Mouse (Mus musculus): Measurements from ENCODE around the gene Pcsk5.

The Pcsk5 gene

GRCm38 (mm10) chr19:17837471-17837859 is at the start of gene Pcsk5:
Gene Pcsk5, minus strand, starts transcription at chr19:17837632.
- DNase-seq = peak in 1 of 2 experiments; percentile 9

DNA sequence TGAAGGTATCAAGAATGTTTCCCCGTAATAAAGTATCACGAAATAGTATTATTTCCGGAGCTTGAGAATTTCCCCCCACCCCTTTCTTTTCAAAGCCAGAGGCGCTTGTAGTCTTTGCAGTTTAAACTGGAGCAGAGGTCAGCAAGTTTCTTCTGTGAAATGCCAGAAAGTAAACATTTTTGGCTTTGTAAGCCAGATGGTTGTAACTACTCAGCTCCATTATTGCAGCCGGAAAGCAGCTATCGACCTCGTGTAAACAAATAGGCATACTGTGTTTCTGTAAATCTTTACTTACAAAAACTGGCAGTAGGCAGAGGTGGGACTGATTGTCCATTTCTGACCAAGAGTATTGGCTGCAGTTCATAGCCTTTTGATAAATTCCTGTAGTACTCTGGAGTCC is 38.4 kb upstream of the Pcsk5 start:
- DNase-seq = no peak

- no peak for DNase-seq
Observed at GRCm38 (mm10) chr19:17874388-17874787, 37.0 kb upstream of the Pcsk5 start.

GRCm38 (mm10) chr19:17873755-17874154 is 36.3 kb upstream of the Pcsk5 start:
- DNase-seq = no peak

DNA sequence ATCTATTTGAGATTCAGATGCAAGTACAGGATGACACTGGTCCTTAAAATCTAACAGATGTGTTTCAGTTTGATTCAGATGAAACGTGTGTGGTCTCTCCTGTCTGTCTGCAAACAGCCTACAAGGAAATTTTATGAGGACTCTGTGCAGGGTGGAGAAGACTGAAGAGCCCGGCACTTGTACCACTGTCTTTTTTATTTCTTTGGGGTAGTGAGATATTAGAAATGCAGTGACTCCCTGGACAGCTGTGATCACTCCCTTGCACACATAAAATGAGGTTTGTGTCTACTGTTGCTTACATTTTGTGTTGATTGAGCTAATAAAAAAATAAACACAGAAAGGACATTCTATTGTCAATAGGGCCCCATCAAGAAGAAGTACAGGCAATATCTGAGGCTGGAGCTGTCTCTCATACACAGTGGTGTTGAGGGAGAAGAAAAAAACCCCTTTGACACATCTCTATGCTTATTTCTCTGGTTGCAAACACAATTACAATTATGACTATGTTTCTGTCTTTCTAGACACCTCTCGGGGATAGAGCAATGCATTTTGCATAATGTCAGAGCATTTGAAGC is 29.0 kb upstream of the Pcsk5 start:
- DNase-seq = no peak

GRCm38 (mm10) chr19:17860351-17861014 is 23.1 kb upstream of the Pcsk5 start:
- DNase-seq = no peak

DNA sequence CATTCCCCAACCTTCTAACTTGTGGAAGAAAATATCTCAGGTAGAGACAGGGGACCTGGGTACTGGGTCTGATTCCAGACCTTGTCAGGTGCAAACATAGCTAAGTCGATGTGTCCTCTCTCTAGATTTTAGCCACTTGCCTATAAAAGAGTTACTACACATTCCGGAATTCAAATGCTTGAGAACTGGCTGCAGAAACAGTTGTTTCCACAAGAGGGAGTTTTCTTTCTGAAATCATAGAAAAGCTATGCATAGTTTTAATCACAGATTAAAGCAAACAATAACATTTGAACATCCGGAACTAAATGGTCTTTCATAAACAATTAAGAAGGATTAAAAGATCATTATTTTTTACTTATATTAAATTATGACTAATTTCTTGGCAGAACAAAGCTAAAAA is 19.3 kb upstream of the Pcsk5 start:
- DNase-seq = no peak

DNA sequence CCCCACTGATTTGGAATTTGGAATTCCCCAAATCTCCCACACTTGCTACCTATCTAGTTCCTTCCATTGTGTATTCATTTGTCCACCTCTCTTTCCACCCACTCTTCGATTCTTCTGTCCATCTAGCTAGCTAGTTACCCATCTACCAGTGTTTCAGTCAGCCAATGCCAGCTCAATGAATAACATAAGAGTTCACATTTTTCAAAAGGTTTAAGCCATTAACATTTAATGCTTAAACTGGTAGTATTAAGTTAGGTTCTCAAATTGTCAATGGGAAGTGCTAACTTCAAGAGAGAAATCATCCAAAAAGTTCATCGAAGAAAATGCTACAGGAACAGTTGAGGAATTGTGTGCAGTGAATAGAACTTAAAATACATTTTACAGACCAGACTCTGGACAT is 11.0 kb upstream of the Pcsk5 start:
- no peak for DNase-seq

GRCm38 (mm10) chr19:17845967-17846366 is 8.5 kb upstream of the Pcsk5 start:
- no peak for DNase-seq

- no peak for DNase-seq
Observed at GRCm38 (mm10) chr19:17841586-17841985, 4.2 kb upstream of the Pcsk5 start.

DNA sequence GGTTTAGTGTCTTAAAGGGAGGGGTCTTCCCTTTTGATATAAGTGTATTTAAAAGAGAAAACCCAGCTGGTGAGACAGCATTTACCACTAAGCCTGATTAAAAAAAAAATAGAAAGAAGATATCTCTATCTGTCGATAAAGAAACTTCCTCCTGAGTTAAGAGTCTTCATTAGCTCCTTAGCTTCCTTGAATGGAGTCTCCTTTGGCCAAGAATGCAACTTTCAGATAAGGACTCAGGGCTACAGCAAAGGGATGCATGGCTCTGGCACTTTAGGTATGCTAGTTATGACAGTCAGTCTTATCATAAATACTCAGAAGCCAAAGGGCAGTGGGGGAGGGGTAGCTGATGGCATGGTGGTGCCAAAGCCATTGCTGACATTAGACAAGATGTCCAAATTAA is 2.4 kb upstream of the Pcsk5 start:
- no peak for DNase-seq

DNA sequence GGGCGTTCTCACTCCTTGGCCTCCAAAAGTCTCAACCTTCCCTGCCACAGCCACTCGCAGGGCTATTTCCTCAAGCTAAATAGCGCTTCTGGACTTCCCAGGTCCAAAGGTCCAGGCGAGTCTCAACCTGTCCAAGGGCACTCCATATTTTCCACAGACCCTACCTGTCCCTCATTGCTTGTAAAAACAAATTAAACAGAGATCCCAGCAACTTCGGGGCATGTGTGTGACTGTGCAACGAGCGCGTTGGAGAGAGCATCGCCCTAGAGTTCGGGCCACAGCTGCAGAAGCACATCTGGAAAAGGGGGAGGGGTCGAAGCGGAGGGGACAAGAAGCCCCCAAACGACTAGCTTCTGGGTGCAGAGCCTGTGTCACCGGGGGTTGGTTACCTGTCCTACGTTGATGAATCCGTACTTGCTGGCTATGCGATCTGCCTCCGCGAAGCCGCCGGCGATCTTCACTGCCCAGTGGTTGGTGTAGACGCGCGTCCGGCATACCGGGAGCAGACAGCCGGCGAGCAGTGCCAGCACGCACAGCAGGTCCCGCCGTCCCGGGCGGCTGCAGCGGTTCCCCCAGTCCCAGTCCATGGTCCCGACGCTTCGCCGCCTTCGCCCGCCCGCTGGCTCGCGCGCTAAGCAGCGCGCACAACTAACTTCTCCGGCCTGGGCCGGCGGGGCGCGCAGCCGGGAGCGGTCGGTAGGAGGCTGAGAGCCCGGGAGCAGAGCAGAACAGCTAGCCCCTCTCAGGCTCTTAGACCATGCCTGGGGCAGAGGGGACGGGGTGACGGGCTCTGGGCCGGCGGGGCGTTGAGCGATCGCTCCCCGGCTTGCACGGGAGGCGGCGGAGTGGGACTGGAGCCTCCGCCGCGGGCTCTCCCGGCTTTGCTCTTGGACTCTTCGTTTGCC is 614 bp downstream of the Pcsk5 start:
- DNase-seq = no peak

GRCm38 (mm10) chr19:17835681-17836565 is 1.5 kb downstream of the Pcsk5 start:
- DNase-seq = no peak

- no peak for DNase-seq
Observed at GRCm38 (mm10) chr19:17834894-17835293, 2.5 kb downstream of the Pcsk5 start.

- DNase-seq = no peak
Observed at GRCm38 (mm10) chr19:17831376-17831775, 6.1 kb downstream of the Pcsk5 start.

DNA sequence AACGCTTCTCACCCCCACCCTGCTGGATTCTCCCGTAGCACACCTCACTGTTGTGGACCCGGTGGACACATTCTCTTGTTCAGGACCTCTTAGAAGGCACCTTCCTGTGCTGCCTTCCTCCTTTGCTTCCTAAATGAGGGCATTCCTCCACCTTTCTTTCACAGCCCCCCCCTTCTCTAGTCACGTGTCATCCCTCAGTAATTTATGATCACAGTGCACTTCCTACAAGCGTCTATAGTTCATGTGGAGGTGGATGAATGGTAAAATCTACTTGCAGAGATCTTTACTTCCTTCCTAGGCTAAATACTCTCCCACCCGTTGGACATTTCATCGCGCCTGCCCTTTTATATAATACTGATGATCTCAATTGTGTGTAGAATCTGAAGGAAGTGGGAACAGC is 9.0 kb downstream of the Pcsk5 start:
- DNase-seq = no peak

DNA sequence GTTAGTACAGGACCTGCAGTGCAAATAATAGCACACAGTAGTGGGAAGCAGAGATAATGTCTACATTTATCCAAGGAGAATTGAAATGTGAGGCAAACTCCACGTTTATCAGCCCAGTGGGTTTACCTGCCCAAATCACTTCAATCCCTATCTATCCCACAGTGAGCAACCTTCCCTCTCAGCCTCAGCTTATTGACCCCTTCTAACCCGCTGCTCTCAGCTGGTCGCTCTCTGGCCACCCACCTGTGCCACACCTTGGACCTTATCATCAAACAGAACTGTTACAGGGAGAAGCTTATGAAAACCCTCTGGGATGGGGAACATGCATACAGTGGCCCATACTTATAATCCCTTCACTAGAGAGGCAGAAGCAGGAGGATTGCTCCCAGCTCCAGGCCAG is 10.7 kb downstream of the Pcsk5 start:
- no peak for DNase-seq

DNA sequence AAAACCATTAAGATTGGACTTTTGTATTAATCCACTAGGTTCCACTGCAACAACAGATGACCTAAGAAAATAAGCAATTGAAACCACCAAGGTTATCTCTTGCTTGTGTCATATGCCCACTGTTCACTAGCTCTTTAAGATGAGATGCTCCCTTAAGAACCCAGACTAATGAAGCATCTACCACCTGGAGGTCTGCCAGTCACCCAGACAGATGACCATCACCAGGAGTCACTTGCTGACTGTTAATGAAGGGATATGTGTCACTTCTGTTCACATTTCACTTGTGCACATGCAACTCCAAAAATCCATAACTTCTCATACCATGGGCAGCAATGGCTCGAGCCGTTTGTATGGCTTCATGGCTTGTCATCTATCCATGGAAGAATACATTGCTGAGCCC is 17.4 kb downstream of the Pcsk5 start:
- no peak for DNase-seq

GRCm38 (mm10) chr19:17819081-17819480 is 18.4 kb downstream of the Pcsk5 start:
- no peak for DNase-seq

- no peak for DNase-seq
Observed at GRCm38 (mm10) chr19:17815062-17815461, 22.4 kb downstream of the Pcsk5 start.

GRCm38 (mm10) chr19:17813449-17813990 is 23.9 kb downstream of the Pcsk5 start:
- no peak for DNase-seq

GRCm38 (mm10) chr19:17812661-17813060 is 24.8 kb downstream of the Pcsk5 start:
- DNase-seq = no peak

- DNase-seq = no peak
Observed at GRCm38 (mm10) chr19:17806626-17807025, 30.8 kb downstream of the Pcsk5 start.
